Mouse (Mus musculus) heart, adult 2 months (tissue): ENCODE results near the gene Ak5.

ENCODE experiments used
- CTCF ChIP-seq: fragments of 200-600 bp; IDR thresholded peaks from 2 replicates; pipeline ENCODE4 v1.8.1; 2022; ENCODE audit warnings: antibody characterized with exemption, mild to moderate bottlenecking, moderate library complexity
- EP300 ChIP-seq: fragments of 200-500 bp; IDR thresholded peaks from 2 replicates; pipeline ENCODE4 v1.6.1; 2011; ENCODE audit warnings: low read depth, low read length, control low read depth; ENCODE audit not compliant: insufficient read depth
- POLR2A ChIP-seq: fragments of 200-500 bp; IDR thresholded peaks from 2 replicates; pipeline ENCODE4 v1.6.1; 2011; ENCODE audit warnings: mild to moderate bottlenecking, low read depth, low read length, control low read depth; ENCODE audit not compliant: insufficient read depth

- TF ChIP-seq CTCF (no peak), POLR2A (no peak), EP300 (no peak)
Measured at GRCm38 (mm10) chr3:152530344-152530743, 137.8 kb downstream of the Ak5 start.
